Mouse (Mus musculus): Measurements from ENCODE around the gene Bcr.

DNA sequence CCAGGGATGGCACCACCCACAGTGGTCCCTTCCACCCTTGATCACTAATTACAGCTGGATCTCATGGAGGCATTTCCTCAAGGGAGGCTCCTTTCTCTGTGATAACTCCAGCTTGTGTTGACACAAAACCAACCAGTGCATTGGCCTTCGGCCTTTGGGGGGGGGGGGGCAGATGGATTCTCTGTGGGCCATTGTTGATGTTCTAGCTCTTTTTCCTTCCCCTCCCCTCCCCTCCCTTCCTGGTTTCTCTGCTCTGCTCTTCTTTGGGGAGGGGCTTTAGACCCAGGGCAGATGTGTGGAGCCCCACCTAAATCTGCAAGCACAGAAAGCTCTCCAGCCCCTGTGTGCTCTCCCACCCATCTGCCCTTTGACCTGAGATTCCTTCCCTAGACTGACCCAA is 98.0 kb downstream of the Bcr start:
- TF ChIP-seq CTCF (IDR thresholded peaks at IDR 0.05; ENCODE audit: low read depth, low read length) (no peak), POLR2A (IDR thresholded peaks at IDR 0.05; ENCODE audit: extremely low read depth, insufficient read depth, low read length) (no peak)

All from liver, adult 2 months (tissue).